Mouse (Mus musculus) lung, embryonic 15.5 days (tissue): ENCODE measurements around the gene Ten1. TPM values are rescaled to one million over a fixed set of nuclear protein-coding genes. Genes with fewer than 3 reads are reported as not detected.

Experiments used
- ATAC-seq: fragments of 200-750 bp; cut with Nextera tagmentation; 2 replicates; pipeline ENCODE4 v1.8.0; 2017; ENCODE audit warnings: moderate number of reproducible peaks, borderline replicate concordance; ENCODE audit not compliant: low FRiP score, low TSS enrichment; ENCODE audit errors: extremely low read depth
- H3K27ac ChIP-seq: fragments of 300-500 bp; sonication (generic); 2 replicates; pipeline ENCODE4 v1.5.1; 2015; ENCODE audit warnings: moderate library complexity, mild to moderate bottlenecking, inconsistent platforms
- H3K27me3 ChIP-seq: fragments of 300-500 bp; sonication (generic); 2 replicates; pipeline ENCODE4 v1.6.1; 2015; ENCODE audit warnings: inconsistent platforms
- H3K36me3 ChIP-seq: fragments of 300-500 bp; sonication (generic); 2 replicates; pipeline ENCODE4 v1.6.1; 2015; ENCODE audit warnings: inconsistent platforms
- H3K4me1 ChIP-seq: fragments of 300-500 bp; sonication (generic); 2 replicates; pipeline ENCODE4 v1.6.1; 2015; ENCODE audit warnings: inconsistent platforms
- H3K4me2 ChIP-seq: fragments of 300-500 bp; sonication (generic); 2 replicates; pipeline ENCODE4 v1.6.1; 2015; ENCODE audit warnings: inconsistent platforms, mild to moderate bottlenecking, moderate library complexity
- H3K4me3 ChIP-seq: fragments of 300-500 bp; sonication (generic); 2 replicates; pipeline ENCODE4 v1.5.1; 2015; ENCODE audit warnings: mild to moderate bottlenecking, inconsistent platforms
- H3K9ac ChIP-seq: fragments of 300-500 bp; sonication (generic); 2 replicates; pipeline ENCODE4 v1.6.1; 2015; ENCODE audit warnings: inconsistent platforms
- H3K9me3 ChIP-seq: fragments of 300-500 bp; sonication (generic); 2 replicates; pipeline ENCODE4 v1.6.1; 2016; ENCODE audit warnings: inconsistent platforms
- WGBS: fragments of 180-500 bp; shearing (Covaris S2); methylation state at CpG from one replicate; pipeline ENCODE4 v1.1.7; 2015; 5-methylcytosine and 5-hydroxymethylcytosine counted together
- polyA plus RNA-seq: library from polyadenylated mRNA; unstranded; fragments of >200 nt; fragmentation: Nextera tagmentation; extraction: Ambion mirVana; gene quantifications from 2 replicates; pipeline ENCODE4 v1.2.1, GENCODE M21; 2015

Ten1 gene
- polyA plus RNA-seq, 1 experiment from 2014 or later = 77.5 TPM

DNA sequence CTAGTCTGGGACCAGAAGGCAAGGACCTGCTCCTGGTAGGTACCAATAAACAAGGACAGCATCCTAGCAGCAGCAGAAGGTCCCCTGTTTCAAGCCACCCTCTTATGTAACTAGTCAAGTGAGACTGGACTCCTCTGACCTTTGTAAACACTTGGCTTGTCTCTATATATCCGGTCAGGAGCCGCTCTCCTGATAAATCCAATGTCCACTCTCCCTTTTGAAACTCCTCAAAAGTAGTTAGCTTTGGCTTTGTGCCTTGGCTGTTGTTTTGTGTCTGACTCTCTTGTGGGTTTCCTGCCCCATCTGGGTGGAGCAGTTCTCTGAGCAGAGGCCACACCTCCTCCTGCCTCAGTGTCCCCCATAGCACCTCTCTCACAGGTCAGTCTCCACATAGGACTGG, 19.6 kb downstream of the Ten1 start:
- Histone ChIP-seq H3K4me3 (no peak overlapping the region), H3K4me2 (no peak overlapping the region), H3K27me3 (peaks cover 29% of the 10 kb centered on the region), H3K4me1 (peaks cover 39% of the 10 kb centered on the region), H3K9me3 (no peaks in the 10 kb centered on the region), H3K36me3 (no peaks in the 10 kb centered on the region), H3K9ac (0 out of 2 replicates have a peak overlapping the region, but pooled peaks have one; percentile 5), H3K27ac (peak overlapping the region; percentile 93)
- no peak for ATAC-seq
- 43% methylated on average over 2 of the region's 2 CpGs for WGBS

DNA sequence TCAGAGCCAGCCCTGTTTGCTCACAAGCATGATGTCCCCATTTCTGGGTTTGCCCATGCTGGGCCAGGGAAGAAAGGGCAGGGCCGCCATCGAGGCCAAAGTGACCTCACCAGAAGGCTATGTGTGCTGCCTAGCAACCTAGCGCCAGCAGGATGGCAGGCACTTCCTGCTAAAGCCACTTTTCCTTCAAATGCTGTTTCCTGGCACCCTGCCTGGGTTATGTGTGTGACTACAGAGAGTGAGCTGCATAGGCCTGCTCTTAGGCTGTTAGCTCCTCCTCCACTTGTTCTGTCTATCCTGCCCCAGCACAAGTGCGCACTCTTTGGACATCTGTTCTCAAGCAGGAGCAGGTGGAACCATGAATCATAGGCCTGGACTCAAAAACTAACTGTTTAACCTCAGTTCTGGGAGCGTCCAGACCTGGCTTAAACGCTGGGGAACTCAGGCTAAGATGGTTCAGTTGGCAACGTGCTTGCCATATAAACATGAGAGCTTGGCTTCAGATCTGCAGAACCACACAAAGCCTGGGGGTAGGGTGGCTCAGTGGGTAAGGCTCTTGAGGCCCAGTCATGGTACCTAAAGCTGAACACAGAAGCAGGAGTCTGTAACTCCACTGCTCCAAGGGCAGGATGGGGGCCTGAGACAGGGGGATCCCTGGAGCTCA, 20.2 kb downstream of the Ten1 start:
- H3K9ac ChIP-seq = 0 out of 2 replicates have a peak overlapping the region, but pooled peaks have one; percentile 5
- peak overlapping the region; percentile 93 for H3K27ac ChIP-seq
- H3K36me3 ChIP-seq = no peaks in the 10 kb centered on the region
- ATAC-seq = peak; percentile 89
- 26% methylated on average over 7 of the region's 7 CpGs for WGBS
- H3K4me3 ChIP-seq = no peak overlapping the region
- peaks cover 39% of the 10 kb centered on the region for H3K4me1 ChIP-seq
- peak overlapping the region; percentile 23; the same call in 1 of the 2 replicates for H3K4me2 ChIP-seq
- H3K27me3 ChIP-seq = peaks cover 35% of the 10 kb centered on the region
- no peaks in the 10 kb centered on the region for H3K9me3 ChIP-seq

DNA sequence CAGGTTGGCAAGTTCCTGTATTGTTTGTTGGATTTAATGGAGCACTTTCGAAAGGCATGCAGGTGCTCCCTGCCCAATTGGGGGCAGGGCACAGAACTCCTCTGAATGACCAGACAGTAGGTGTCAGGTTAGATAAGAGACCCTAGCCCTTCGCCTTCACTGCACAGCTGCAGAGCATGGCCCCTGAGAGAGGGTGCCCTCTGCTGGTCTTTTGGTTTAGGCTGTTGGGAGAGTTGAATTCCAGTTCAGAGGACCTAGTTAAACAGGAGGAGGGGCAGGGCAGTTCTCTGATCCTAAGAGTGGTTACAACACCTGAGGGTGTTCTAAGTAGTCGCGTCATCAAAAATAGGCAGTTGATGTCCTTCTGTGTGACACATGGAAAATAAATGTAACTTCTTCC, 21.2 kb downstream of the Ten1 start:
- 15% methylated on average over 4 of the region's 4 CpGs for WGBS
- peaks cover 39% of the 10 kb centered on the region for H3K4me1 ChIP-seq
- ATAC-seq = no peak
- peaks cover 39% of the 10 kb centered on the region for H3K27me3 ChIP-seq
- H3K36me3 ChIP-seq = peaks cover 3% of the 10 kb centered on the region; the same call in 1 of the 2 replicates
- peak overlapping the region; percentile 93 for H3K27ac ChIP-seq
- H3K9me3 ChIP-seq = no peaks in the 10 kb centered on the region
- no peak overlapping the region for H3K4me2 ChIP-seq
- no peak overlapping the region for H3K4me3 ChIP-seq
- 0 out of 2 replicates have a peak overlapping the region, but pooled peaks have one; percentile 1 for H3K9ac ChIP-seq

- ATAC-seq = no peak
- 19% methylated on average over 53 of the region's 53 CpGs for WGBS
- no peaks in the 10 kb centered on the region for H3K9me3 ChIP-seq
- H3K27ac ChIP-seq = no peak overlapping the region
- peak overlapping the region; percentile 64 for H3K4me2 ChIP-seq
- peak overlapping the region; percentile 23 for H3K9ac ChIP-seq
- peaks cover 35% of the 10 kb centered on the region for H3K4me1 ChIP-seq
- H3K36me3 ChIP-seq = peaks cover 5% of the 10 kb centered on the region; the same call in 1 of the 2 replicates
- peaks cover 39% of the 10 kb centered on the region for H3K27me3 ChIP-seq
- H3K4me3 ChIP-seq = peak overlapping the region; percentile 37
Observed at GRCm38 (mm10) chr11:116221931-116222739, 23.5 kb downstream of the Ten1 start.

DNA sequence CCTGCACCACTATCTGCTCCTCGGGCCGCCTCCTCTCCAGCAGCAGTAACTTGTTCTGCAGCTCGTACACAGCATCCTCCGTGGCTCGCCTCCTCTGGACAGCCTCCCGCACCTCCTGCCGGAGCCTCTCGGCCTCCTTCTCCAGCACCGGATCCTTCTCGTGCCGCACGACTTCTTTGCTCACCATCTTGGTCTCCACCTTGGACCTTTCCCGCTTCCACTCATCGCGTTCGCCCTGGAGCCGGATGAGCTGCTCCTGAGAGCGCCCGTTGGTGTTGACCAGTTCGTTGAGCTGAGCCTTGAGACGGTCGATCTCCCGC, 24.0 kb downstream of the Ten1 start:
- Histone ChIP-seq H3K27ac (no peak overlapping the region), H3K36me3 (peaks cover 5% of the 10 kb centered on the region; the same call in 1 of the 2 replicates), H3K4me1 (peaks cover 38% of the 10 kb centered on the region), H3K9me3 (no peaks in the 10 kb centered on the region), H3K4me2 (peak overlapping the region; percentile 64), H3K27me3 (peaks cover 39% of the 10 kb centered on the region), H3K4me3 (peak overlapping the region; percentile 37), H3K9ac (no peak overlapping the region; the same call in 1 of the 2 replicates)
- WGBS = 13% methylated on average over 23 of the region's 23 CpGs
- ATAC-seq = no peak

- Histone ChIP-seq H3K27ac (no peak overlapping the region), H3K9me3 (no peaks in the 10 kb centered on the region), H3K9ac (no peak overlapping the region), H3K36me3 (peaks cover 5% of the 10 kb centered on the region; the same call in 1 of the 2 replicates), H3K4me3 (no peak overlapping the region), H3K4me1 (peaks cover 41% of the 10 kb centered on the region), H3K4me2 (no peak overlapping the region), H3K27me3 (peaks cover 28% of the 10 kb centered on the region)
- WGBS = 2% methylated on average over 2 of the region's 2 CpGs
- no peak for ATAC-seq
Observed at GRCm38 (mm10) chr11:116226414-116226813, 27.8 kb downstream of the Ten1 start.

DNA sequence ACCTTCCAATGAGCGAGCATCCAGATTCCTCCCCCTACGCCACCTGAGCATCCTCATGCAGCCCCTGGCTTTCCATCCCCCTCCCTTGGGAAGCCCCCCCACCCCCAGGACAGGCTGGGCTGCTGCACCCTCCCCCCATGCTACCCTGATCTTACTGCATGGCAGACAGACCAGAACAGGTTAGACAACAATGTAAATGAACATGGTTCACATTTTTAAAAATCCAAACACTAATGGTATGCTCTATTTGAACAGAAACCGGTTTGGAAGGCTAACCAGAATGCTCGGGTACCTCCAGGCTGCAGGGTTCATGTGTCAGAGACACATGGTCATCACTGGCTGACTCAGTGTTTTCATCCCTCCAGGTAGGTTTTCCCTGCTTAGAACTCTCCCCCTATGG, 30.0 kb downstream of the Ten1 start:
- Histone ChIP-seq H3K36me3 (peaks cover 5% of the 10 kb centered on the region; the same call in 1 of the 2 replicates), H3K9me3 (no peaks in the 10 kb centered on the region), H3K27me3 (peaks cover 6% of the 10 kb centered on the region; the same call in 1 of the 2 replicates), H3K27ac (peak overlapping the region; percentile 73), H3K4me2 (no peak overlapping the region), H3K4me1 (peaks cover 29% of the 10 kb centered on the region), H3K9ac (no peak overlapping the region), H3K4me3 (no peak overlapping the region)
- peak; percentile 50 for ATAC-seq
- 45% methylated on average over 4 of the region's 4 CpGs for WGBS

GRCm38 (mm10) chr11:116232427-116232826, 33.8 kb downstream of the Ten1 start:
- no peak overlapping the region for H3K9ac ChIP-seq

GRCm38 (mm10) chr11:116234901-116235300, 36.2 kb downstream of the Ten1 start:
- Histone ChIP-seq H3K4me1 (peaks cover 12% of the 10 kb centered on the region; the same call in 1 of the 2 replicates), H3K4me3 (no peak overlapping the region), H3K9me3 (no peaks in the 10 kb centered on the region), H3K36me3 (no peaks in the 10 kb centered on the region), H3K4me2 (no peak overlapping the region), H3K27me3 (peaks cover 20% of the 10 kb centered on the region; the same call in 1 of the 2 replicates), H3K27ac (no peak overlapping the region), H3K9ac (no peak overlapping the region)
- WGBS = 85% methylated on average over 8 of the region's 8 CpGs
- no peak for ATAC-seq

More at GRCm38 (mm10) chr11:116232427-116232826, 33.8 kb downstream of the Ten1 start:
- Histone ChIP-seq H3K36me3 (no peaks in the 10 kb centered on the region), H3K4me2 (no peak overlapping the region), H3K27ac (no peak overlapping the region), H3K27me3 (peaks cover 6% of the 10 kb centered on the region; the same call in 1 of the 2 replicates), H3K4me1 (peaks cover 28% of the 10 kb centered on the region), H3K9me3 (no peaks in the 10 kb centered on the region), H3K4me3 (no peak overlapping the region)
- WGBS = 42% methylated on average over 17 of the region's 17 CpGs
- no peak for ATAC-seq

- ATAC-seq = peak; percentile 91
- 13% methylated on average over 31 of the region's 31 CpGs for WGBS
- Histone ChIP-seq H3K4me2 (peak within 1 kb of the TSS; percentile 56), H3K9ac (peak within 1 kb of the TSS; percentile 48), H3K27me3 (peaks cover 20% of the 10 kb centered on the region; the same call in 1 of the 2 replicates), H3K4me3 (peak within 1 kb of the TSS; percentile 41), H3K27ac (peak within 1 kb of the TSS; percentile 85), H3K9me3 (no peaks in the 10 kb centered on the region), H3K4me1 (peaks cover 6% of the 10 kb centered on the region; the same call in 1 of the 2 replicates), H3K36me3 (no peaks in the 10 kb centered on the region)
Observed at GRCm38 (mm10) chr11:116237742-116238395, 39.2 kb downstream of the Ten1 start, which contains the start of gene Evpl. Evpl (minus strand) TSS chr11:116238077.

- Histone ChIP-seq H3K27me3 (peaks cover 20% of the 10 kb centered on the region; the same call in 1 of the 2 replicates), H3K4me2 (no peak overlapping the region), H3K9me3 (no peaks in the 10 kb centered on the region), H3K9ac (no peak overlapping the region), H3K36me3 (peaks cover 9% of the 10 kb centered on the region), H3K4me1 (peaks cover 6% of the 10 kb centered on the region; the same call in 1 of the 2 replicates), H3K4me3 (no peak overlapping the region), H3K27ac (no peak overlapping the region)
- WGBS = 28% methylated on average over 7 of the region's 7 CpGs
- ATAC-seq = no peak
Observed at GRCm38 (mm10) chr11:116239797-116240196, 41.1 kb downstream of the Ten1 start.
